Mouse (Mus musculus): Measurements from ENCODE around the gene Teddm1b.

Gene Teddm1b

GRCm38 (mm10) chr1:153900860-153901730 is 26.9 kb downstream of the Teddm1b start:
- DNase-seq (ENCODE audit: low read depth, low spot score) = no peak

GRCm38 (mm10) chr1:153903006-153903405 is 28.9 kb downstream of the Teddm1b start:
- DNase-seq (ENCODE audit: low read depth, low spot score) = no peak

GRCm38 (mm10) chr1:153904236-153904635 is 30.1 kb downstream of the Teddm1b start:
- DNase-seq (ENCODE audit: low read depth, low spot score) = no peak

- DNase-seq (ENCODE audit: low read depth, low spot score) = no peak
These were observed 31.7 kb downstream of the Teddm1b start for GRCm38 (mm10) chr1:153905884-153906283.

- DNase-seq (ENCODE audit: low read depth, low spot score) = no peak
These were observed 34.1 kb downstream of the Teddm1b start for GRCm38 (mm10) chr1:153908208-153908607.

GRCm38 (mm10) chr1:153908741-153909140 is 34.6 kb downstream of the Teddm1b start:
- DNase-seq (ENCODE audit: low read depth, low spot score) = no peak

GRCm38 (mm10) chr1:153909213-153909962 is 35.2 kb downstream of the Teddm1b start:
- no peak for DNase-seq (ENCODE audit: low read depth, low spot score)

- no peak for DNase-seq (ENCODE audit: low read depth, low spot score)
These were observed 35.8 kb downstream of the Teddm1b start for GRCm38 (mm10) chr1:153909963-153910291.

- DNase-seq (ENCODE audit: low read depth, low spot score) = no peak
These were observed 36.3 kb downstream of the Teddm1b start for GRCm38 (mm10) chr1:153910423-153910822.

GRCm38 (mm10) chr1:153911276-153911795 is 37.2 kb downstream of the Teddm1b start:
- DNase-seq (ENCODE audit: low read depth, low spot score) = no peak

- no peak for DNase-seq (ENCODE audit: low read depth, low spot score)
These were observed 39.7 kb downstream of the Teddm1b start for GRCm38 (mm10) chr1:153913869-153914268.

- DNase-seq (ENCODE audit: low read depth, low spot score) = no peak
These were observed 44.5 kb downstream of the Teddm1b start for GRCm38 (mm10) chr1:153918521-153919206.

- no peak for DNase-seq (ENCODE audit: low read depth, low spot score)
These were observed 47.5 kb downstream of the Teddm1b start for GRCm38 (mm10) chr1:153921642-153922041.

GRCm38 (mm10) chr1:153922571-153923021 is 48.5 kb downstream of the Teddm1b start:
- no peak for DNase-seq (ENCODE audit: low read depth, low spot score)

GRCm38 (mm10) chr1:153924395-153925385 is 50.5 kb downstream of the Teddm1b start:
- no peak for DNase-seq (ENCODE audit: low read depth, low spot score)
